Mouse (Mus musculus) liver, adult 10 weeks (tissue): ENCODE results near the gene Serpina3j. TPM values are rescaled to one million over a fixed set of nuclear protein-coding genes. Genes with fewer than 3 reads are reported as not detected.

Source experiments
- polyA plus RNA-seq: library from polyadenylated mRNA; stranded (reverse); fragments of 350-450 nt; fragmentation: Illumina TruSeq; extraction: RNeasy Lipid Tissue Mini Kit (QIAGEN cat#74804); gene quantifications from one replicate; pipeline ENCODE4 v1.2.3, GENCODE M21; 2014; ENCODE audit warnings: low read depth, low replicate concordance

Gene Serpina3j
- not detected for polyA plus RNA-seq

GRCm38 (mm10) chr12:104314253-104314652 is at the start of gene Serpina3j:
Gene Serpina3j (plus strand): TSS chr12:104314553.

GRCm38 (mm10) chr12:104338226-104338625 is 23.9 kb downstream of the Serpina3j start, which contains the start of the genes Serpina3k and Serpina3m:
Gene Serpina3k (plus strand): TSS chr12:104338486.
Gene Serpina3m (plus strand): TSS chr12:104338486.

Other genes with a start within 250 kb of the Serpina3j start
- not detected for gene Serpina5, start 213.4 kb upstream of the Serpina3j start, polyA plus RNA-seq
- not detected for gene Serpina3a, start 201.8 kb upstream of the Serpina3j start, polyA plus RNA-seq
- gene Serpina3b, start 186.6 kb upstream of the Serpina3j start, polyA plus RNA-seq, result not detected
- not detected for gene Serpina3c, start 160.7 kb upstream of the Serpina3j start, polyA plus RNA-seq
- gene Serpina3f, start 100.0 kb upstream of the Serpina3j start, polyA plus RNA-seq, result 3.5 TPM
- gene Serpina3g, start 78.3 kb upstream of the Serpina3j start, polyA plus RNA-seq, result 7.4 TPM
- not detected for gene Serpina3i, start 51.4 kb upstream of the Serpina3j start, polyA plus RNA-seq
- 9,330 TPM for gene Serpina3k, start 23.9 kb downstream of the Serpina3j start, polyA plus RNA-seq
- gene Serpina3m, start 23.9 kb downstream of the Serpina3j start, polyA plus RNA-seq, result 471 TPM
- gene Serpina3n, start 92.2 kb downstream of the Serpina3j start, polyA plus RNA-seq, result 136 TPM
- not detected for gene Gsc, start 158.8 kb downstream of the Serpina3j start, polyA plus RNA-seq